Mouse (Mus musculus) thymus, adult 2 months (tissue): ENCODE measurements around the gene Pebp1. TPM values are rescaled to one million over a fixed set of nuclear protein-coding genes. Genes with fewer than 3 reads are reported as not detected.

ENCODE experiments used
- DNase-seq: peaks from one replicate; pipeline ENCODE4 v3.0.0; 2021
- H3K27ac ChIP-seq: fragments of 200-500 bp; 2 replicates; pipeline ENCODE4 v1.5.1; 2012; ENCODE audit warnings: low read length, control low read depth; ENCODE audit not compliant: control insufficient read depth, insufficient read depth
- H3K27me3 ChIP-seq: fragments of 200-500 bp; 2 replicates; pipeline ENCODE4 v1.6.1; 2012; ENCODE audit warnings: mild to moderate bottlenecking, low read length, moderate library complexity, mixed read lengths; ENCODE audit not compliant: control insufficient read depth, insufficient read depth
- H3K36me3 ChIP-seq: fragments of 200-500 bp; 2 replicates; pipeline ENCODE4 v1.6.1; 2012; ENCODE audit warnings: mild to moderate bottlenecking, low read length, moderate library complexity; ENCODE audit not compliant: control insufficient read depth, insufficient read depth
- H3K4me1 ChIP-seq: fragments of 200-500 bp; replicated peaks from 2 replicates; pipeline ENCODE4 v1.6.1; 2012; ENCODE audit warnings: low read length; ENCODE audit not compliant: control insufficient read depth, insufficient read depth
- H3K4me3 ChIP-seq: fragments of 200-500 bp; 2 replicates; pipeline ENCODE4 v1.5.1; 2012; ENCODE audit warnings: mild to moderate bottlenecking, low read length, control low read depth, moderate library complexity; ENCODE audit not compliant: control insufficient read depth, insufficient read depth
- CTCF ChIP-seq: fragments of 200-500 bp; IDR thresholded peaks from 2 replicates; pipeline ENCODE4 v1.5.1; 2012; ENCODE audit warnings: mild to moderate bottlenecking, control low read depth, low read length, moderate library complexity, borderline replicate concordance; ENCODE audit not compliant: control insufficient read depth, poor library complexity, insufficient read depth; ENCODE audit errors: extremely low read depth
- POLR2A ChIP-seq: fragments of 200-500 bp; IDR thresholded peaks from 2 replicates; pipeline ENCODE4 v1.6.1; 2012; ENCODE audit warnings: mild to moderate bottlenecking, low read length, control low read depth, moderate library complexity; ENCODE audit not compliant: control insufficient read depth, poor library complexity, insufficient read depth; ENCODE audit errors: extremely low read depth
- WGBS: fragments of 180-500 bp; shearing (Covaris S2); methylation state at CpG from one replicate; pipeline ENCODE4 v1.1.7; 2018; 5-methylcytosine and 5-hydroxymethylcytosine counted together
- polyA plus RNA-seq: library from polyadenylated mRNA; depleted of rRNA; stranded (reverse); fragments of >200 nt; gene quantifications from 2 replicates; pipeline ENCODE4 v1.2.3, GENCODE M21; 2012

The Pebp1 gene
- polyA plus RNA-seq, 1 experiment = 498 TPM

DNA sequence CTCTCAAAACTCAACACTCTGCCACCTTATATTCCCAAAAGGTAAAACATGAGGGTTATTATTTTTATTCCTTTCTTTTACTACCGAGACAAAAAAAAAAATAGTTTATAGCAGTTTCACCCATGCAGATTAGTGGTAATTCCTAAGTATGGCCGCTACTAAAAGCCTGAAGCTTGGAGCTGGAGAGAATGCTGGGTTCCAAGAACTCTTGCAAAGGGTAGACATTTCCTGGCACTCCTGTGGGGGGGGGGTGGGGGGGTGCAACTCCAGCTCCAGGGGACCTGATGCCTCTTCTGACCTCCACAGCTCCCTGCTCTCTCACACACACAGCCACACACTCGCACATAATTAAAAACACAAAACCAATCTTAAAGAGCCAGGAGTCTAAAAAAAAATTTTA lies 1.1 kb downstream of the Pebp1 start:
- Histone ChIP-seq H3K4me1 (peaks cover 9% of the 10 kb centered on the region), H3K4me3 (no peak overlapping the region), H3K36me3 (no peaks in the 10 kb centered on the region), H3K27me3 (no peaks in the 10 kb centered on the region), H3K27ac (no peak overlapping the region)
- no peak for DNase-seq
- TF ChIP-seq CTCF (no peak), POLR2A (no peak)
- 47% methylated on average over 3 of the region's 3 CpGs for WGBS

GRCm38 (mm10) chr5:117285266-117285665 lies 2.2 kb downstream of the Pebp1 start:
- DNase-seq = no peak
- WGBS = 96% methylated on average over 4 of the region's 4 CpGs
- H3K4me3 ChIP-seq = no peak overlapping the region
- TF ChIP-seq POLR2A = no peak
- no peak for TF ChIP-seq CTCF
- H3K4me1 ChIP-seq = peaks cover 9% of the 10 kb centered on the region
- H3K27ac ChIP-seq = no peak overlapping the region
- H3K27me3 ChIP-seq = no peaks in the 10 kb centered on the region
- no peaks in the 10 kb centered on the region for H3K36me3 ChIP-seq

GRCm38 (mm10) chr5:117284682-117285081 lies 2.7 kb downstream of the Pebp1 start:
- no peak overlapping the region for H3K4me3 ChIP-seq
- no peaks in the 10 kb centered on the region for H3K27me3 ChIP-seq
- no peak overlapping the region for H3K27ac ChIP-seq
- no peak for TF ChIP-seq POLR2A
- TF ChIP-seq CTCF = no peak
- 87% methylated on average over 7 of the region's 7 CpGs for WGBS
- H3K36me3 ChIP-seq = no peaks in the 10 kb centered on the region
- DNase-seq = no peak
- H3K4me1 ChIP-seq = peaks cover 9% of the 10 kb centered on the region

DNA sequence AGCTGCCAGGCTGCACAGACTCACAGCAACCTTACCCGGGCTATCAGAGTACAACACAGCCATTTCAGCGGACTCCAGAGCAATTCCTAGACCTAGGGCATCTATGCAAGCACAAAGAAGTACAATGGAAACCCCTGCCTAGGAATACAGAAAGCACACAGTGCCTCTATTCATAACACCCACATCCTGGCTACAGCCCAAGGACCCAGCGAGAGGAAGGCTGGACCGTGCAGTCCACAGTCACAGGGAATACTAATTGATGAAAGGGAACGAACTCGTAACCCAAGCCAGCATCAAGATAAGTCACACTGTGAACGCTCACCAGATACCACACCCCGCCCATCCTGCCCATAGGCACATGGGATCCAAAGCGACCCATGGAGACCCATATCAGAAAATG lies 3.4 kb downstream of the Pebp1 start:
- Histone ChIP-seq H3K4me3 (no peak overlapping the region), H3K27me3 (no peaks in the 10 kb centered on the region), H3K27ac (no peak overlapping the region), H3K36me3 (no peaks in the 10 kb centered on the region), H3K4me1 (peaks cover 9% of the 10 kb centered on the region)
- 95% methylated on average over 9 of the region's 9 CpGs for WGBS
- TF ChIP-seq POLR2A (no peak), CTCF (no peak)
- DNase-seq = no peak

DNA sequence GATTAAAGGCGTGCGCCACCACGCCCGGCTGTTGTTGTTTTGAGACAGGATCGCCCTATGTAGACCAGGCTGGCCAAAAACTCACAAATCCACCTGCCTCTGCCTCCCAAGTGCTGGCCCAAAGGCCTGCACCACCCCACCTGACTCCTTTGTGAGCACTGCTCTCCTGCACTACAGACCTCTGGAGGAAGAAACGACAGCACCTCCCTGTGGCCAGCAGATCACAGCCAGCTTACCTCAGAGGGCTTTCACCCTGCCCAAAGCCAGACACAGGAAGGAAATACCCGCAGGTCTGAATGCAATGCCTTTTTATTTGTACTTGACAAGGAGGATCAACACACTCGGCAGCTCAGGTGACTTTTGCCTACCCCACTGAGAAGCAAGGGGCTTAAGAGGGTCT lies 5.1 kb downstream of the Pebp1 start:
- no peak for TF ChIP-seq CTCF
- TF ChIP-seq POLR2A = no peak

GRCm38 (mm10) chr5:117281536-117281935 lies 5.9 kb downstream of the Pebp1 start:
- no peak for DNase-seq
- TF ChIP-seq POLR2A = no peak
- no peak for TF ChIP-seq CTCF
- H3K36me3 ChIP-seq = no peaks in the 10 kb centered on the region
- peaks cover under 1% of the 10 kb centered on the region for H3K4me1 ChIP-seq
- no peak overlapping the region for H3K27ac ChIP-seq
- no peaks in the 10 kb centered on the region for H3K27me3 ChIP-seq
- no peak overlapping the region for H3K4me3 ChIP-seq
- 94% methylated on average over 10 of the region's 10 CpGs for WGBS

More for the DNA sequence above, 5.1 kb downstream of the Pebp1 start:
- Histone ChIP-seq H3K4me3 (no peak overlapping the region), H3K36me3 (no peaks in the 10 kb centered on the region), H3K4me1 (peaks cover 4% of the 10 kb centered on the region), H3K27ac (no peak overlapping the region), H3K27me3 (no peaks in the 10 kb centered on the region)
- no peak for DNase-seq
- WGBS = 72% methylated on average over 8 of the region's 8 CpGs

DNA sequence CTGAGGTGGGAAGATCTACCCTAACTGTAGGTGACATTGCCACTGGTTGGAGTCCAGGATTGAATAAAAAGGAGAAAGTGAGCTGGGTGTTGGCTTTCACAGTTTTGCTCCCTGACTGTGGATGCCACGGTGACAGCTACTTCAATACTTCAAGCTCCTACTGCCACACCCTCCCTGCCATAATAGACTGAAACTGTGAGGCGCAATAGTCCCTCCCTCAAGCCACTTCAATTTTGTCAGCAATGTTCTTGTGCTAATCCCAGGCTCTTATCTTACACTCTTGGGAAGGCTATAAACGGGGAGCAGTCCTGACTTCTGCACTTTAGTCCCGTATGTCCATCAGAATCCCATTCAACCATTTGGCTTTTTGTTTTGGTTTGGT lies 7.8 kb downstream of the Pebp1 start:
- no peak for DNase-seq
- Histone ChIP-seq H3K4me3 (no peak overlapping the region), H3K27ac (no peak overlapping the region), H3K4me1 (no peaks in the 10 kb centered on the region), H3K27me3 (no peaks in the 10 kb centered on the region), H3K36me3 (no peaks in the 10 kb centered on the region)
- 94% methylated on average over 4 of the region's 4 CpGs for WGBS
- TF ChIP-seq CTCF (no peak), POLR2A (no peak)
